ENCODE assay signal across 7 mouse cellular contexts in genomic region chr11:115249721-115250404, GRCm38 (mm10). TPM values are rescaled to one million over a fixed set of nuclear protein-coding genes. Genes with fewer than 3 reads are reported as not detected.
DNase-seq lines count a peak whose midpoint lies in the region; ATAC-seq and TF ChIP-seq lines count a peak whose summit lies in the region.

No protein-coding gene starts in this region.

- peaks cover 82% of the 10 kb centered on the region for H3K27me3 ChIP-seq in lung, embryonic 14.5 days (ENCODE audit: insufficient read depth, low read length)
- peaks cover 70% of the 10 kb centered on the region for H3K27me3 ChIP-seq in embryonic facial prominence, embryonic 14.5 days (replicated peaks; ENCODE audit: control insufficient read depth, insufficient read depth, low read length)
- H3K27me3 ChIP-seq in hindbrain, postnatal 0 days (ENCODE audit: insufficient read depth, low read length) = peaks cover 19% of the 10 kb centered on the region
- peaks cover 38% of the 10 kb centered on the region for H3K27me3 ChIP-seq in midbrain, embryonic 16.5 days (ENCODE audit: control insufficient read depth, insufficient read depth, low read depth, low read length)

- no peaks in the 10 kb centered on the region for H3K4me1 ChIP-seq in lung, embryonic 14.5 days (ENCODE audit: insufficient read depth)
- H3K4me1 ChIP-seq in embryonic facial prominence, embryonic 14.5 days (ENCODE audit: control insufficient read depth, insufficient read depth, low read length) = peaks cover 8% of the 10 kb centered on the region; the same call in 1 of the 2 replicates
- 0 out of 2 replicates have a peak, but pooled peaks cover 14% of the 10 kb centered on the region for H3K4me1 ChIP-seq in hindbrain, postnatal 0 days (ENCODE audit: insufficient read depth, low read length)
- H3K4me1 ChIP-seq in midbrain, embryonic 16.5 days (ENCODE audit: control insufficient read depth, insufficient read depth, low read length) = peaks cover 16% of the 10 kb centered on the region; the same call in 1 of the 2 replicates

- peak overlapping the region; percentile 62 for H3K4me2 ChIP-seq in lung, embryonic 14.5 days
- H3K4me2 ChIP-seq in embryonic facial prominence, embryonic 14.5 days (ENCODE audit: low read depth, low read length) = peak overlapping the region; percentile 78
- H3K4me2 ChIP-seq in hindbrain, postnatal 0 days (ENCODE audit: low read depth, low read length) = peak overlapping the region; percentile 70
- peak overlapping the region; percentile 98 for H3K4me2 ChIP-seq in midbrain, embryonic 16.5 days (ENCODE audit: low read length)

- peak; percentile 15; the same call in 1 of the 2 replicates for ATAC-seq in lung, embryonic 14.5 days (ENCODE audit: insufficient read depth)
- ATAC-seq in embryonic facial prominence, embryonic 14.5 days (ENCODE audit: low read depth) = peak; percentile 38; the same call in 1 of the 2 replicates
- 0 out of 2 replicates have a peak, but pooled peaks have one; percentile 6 for ATAC-seq in hindbrain, postnatal 0 days
- ATAC-seq in midbrain, embryonic 16.5 days = 0 out of 2 replicates have a peak, but pooled peaks have one; percentile 40

- H3K27ac ChIP-seq in lung, embryonic 14.5 days (ENCODE audit: low read depth) = no peak overlapping the region
- H3K27ac ChIP-seq in embryonic facial prominence, embryonic 14.5 days (replicated peaks; ENCODE audit: low read depth, low read length) = no peak overlapping the region
- no peak overlapping the region for H3K27ac ChIP-seq in hindbrain, postnatal 0 days
- no peak overlapping the region for H3K27ac ChIP-seq in midbrain, embryonic 16.5 days (ENCODE audit: low read length)

- no peaks in the 10 kb centered on the region for H3K9me3 ChIP-seq in lung, embryonic 14.5 days (ENCODE audit: low read depth, low read length)
- no peaks in the 10 kb centered on the region for H3K9me3 ChIP-seq in embryonic facial prominence, embryonic 14.5 days (ENCODE audit: control insufficient read depth, low read length)
- H3K9me3 ChIP-seq in hindbrain, postnatal 0 days (ENCODE audit: low read length) = no peaks in the 10 kb centered on the region
- H3K9me3 ChIP-seq in midbrain, embryonic 16.5 days (replicated peaks; ENCODE audit: control insufficient read depth, low read length, poor library complexity, severe bottlenecking) = no peaks in the 10 kb centered on the region

- 0 out of 2 replicates have a peak, but pooled peaks have one; percentile 10 for TF ChIP-seq CTCF in lung, embryonic 14.5 days (IDR thresholded peaks at IDR 0.05; ENCODE audit: low read depth)
- TF ChIP-seq CTCF in hindbrain, postnatal 0 days (IDR thresholded peaks at IDR 0.05; ENCODE audit: low read depth) = peak; percentile 40; the same call in 1 of the 2 replicates

- H3K36me3 ChIP-seq in lung, embryonic 14.5 days (ENCODE audit: insufficient read depth) = no peaks in the 10 kb centered on the region
- no peaks in the 10 kb centered on the region for H3K36me3 ChIP-seq in embryonic facial prominence, embryonic 14.5 days (ENCODE audit: control insufficient read depth, insufficient read depth, low read length)
- H3K36me3 ChIP-seq in hindbrain, postnatal 0 days (ENCODE audit: insufficient read depth, low read length) = peaks cover 3% of the 10 kb centered on the region; the same call in 1 of the 2 replicates
- no peaks in the 10 kb centered on the region for H3K36me3 ChIP-seq in midbrain, embryonic 16.5 days (ENCODE audit: control insufficient read depth, insufficient read depth, low read length)

- 2% methylated on average over 63 of the region's 63 CpGs for WGBS in lung, embryonic 14.5 days
- WGBS in embryonic facial prominence, embryonic 14.5 days = under 1% methylated on average over 32 of the region's 63 CpGs
- WGBS in hindbrain, postnatal 0 days = 2% methylated on average over 58 of the region's 63 CpGs
- 2% methylated on average over 61 of the region's 63 CpGs for WGBS in midbrain, embryonic 16.5 days

- DNase-seq in lung, embryonic 14.5 days = peak; percentile 32
- DNase-seq in lung, postnatal 25 days (ENCODE audit: low spot score) = no peak
- no peak for DNase-seq in embryonic facial prominence, embryonic 14.5 days (ENCODE audit: low spot score)
- peak; percentile 42 for DNase-seq in hindbrain, postnatal 0 days (ENCODE audit: low spot score)
- DNase-seq in frontal cortex, postnatal 25 days (ENCODE audit: low spot score in 2 of 2) = no peak
- no peak for DNase-seq in left cerebral cortex, adult 11 months (ENCODE audit: low spot score)

- H3K9ac ChIP-seq in lung, embryonic 14.5 days = peak overlapping the region; percentile 16; the same call in 1 of the 2 replicates
- H3K9ac ChIP-seq in embryonic facial prominence, embryonic 14.5 days (ENCODE audit: low read depth, low read length) = peak overlapping the region; percentile 45
- peak overlapping the region; percentile 40 for H3K9ac ChIP-seq in hindbrain, postnatal 0 days (replicated peaks; ENCODE audit: low read length)
- peak overlapping the region; percentile 69 for H3K9ac ChIP-seq in midbrain, embryonic 16.5 days (ENCODE audit: low read depth, low read length)

- peak overlapping the region; percentile 36 for H3K4me3 ChIP-seq in lung, embryonic 14.5 days (ENCODE audit: low read depth, low read length)
- peak overlapping the region; percentile 42 for H3K4me3 ChIP-seq in embryonic facial prominence, embryonic 14.5 days (ENCODE audit: low read depth, low read length)
- peak overlapping the region; percentile 39 for H3K4me3 ChIP-seq in hindbrain, postnatal 0 days (ENCODE audit: low read length)
- H3K4me3 ChIP-seq in midbrain, embryonic 16.5 days (ENCODE audit: low read depth, low read length) = peak overlapping the region; percentile 49

RNA-seq across cellular contexts. Expression of gene Grin2c, which starts 17.2 kb away (rescaled TPM):
- not detected in 2 replicates for polyA plus RNA-seq in lung, embryonic 14.5 days (2014; fragmentation: Nextera tagmentation; extraction: Ambion mirVana)
- polyA plus RNA-seq in embryonic facial prominence, embryonic 14.5 days (2014; fragmentation: Nextera tagmentation; extraction: Ambion mirVana) = not detected in 2 replicates
- total RNA-seq in hindbrain, postnatal 0 days (2014; rRNA removed) = 6.9 and 7.1 TPM in 2 replicates
- polyA plus RNA-seq in hindbrain, postnatal 0 days (2015; fragmentation: Nextera tagmentation; extraction: Ambion mirVana) = 1.0 and 1.1 TPM in 2 replicates
- 0.18 and 0.31 TPM in 2 replicates for polyA plus RNA-seq in midbrain, embryonic 16.5 days (2015; fragmentation: Nextera tagmentation; extraction: Ambion mirVana)

RNA-seq across cellular contexts. Expression of gene Fdxr, which starts 27.0 kb away (rescaled TPM):
- 8.8 and 10.4 TPM in 2 replicates for polyA plus RNA-seq in lung, embryonic 14.5 days (2014; fragmentation: Nextera tagmentation; extraction: Ambion mirVana)
- polyA plus RNA-seq in embryonic facial prominence, embryonic 14.5 days (2014; fragmentation: Nextera tagmentation; extraction: Ambion mirVana) = 10.4 and 11.0 TPM in 2 replicates
- 20.0 and 22.6 TPM in 2 replicates for total RNA-seq in hindbrain, postnatal 0 days (2014; rRNA removed)
- 15.0 and 16.4 TPM in 2 replicates for polyA plus RNA-seq in hindbrain, postnatal 0 days (2015; fragmentation: Nextera tagmentation; extraction: Ambion mirVana)
- 19.7 and 23.4 TPM in 2 replicates for polyA plus RNA-seq in midbrain, embryonic 16.5 days (2015; fragmentation: Nextera tagmentation; extraction: Ambion mirVana)

RNA-seq across cellular contexts. Expression of gene Fads6, which starts 47.6 kb away (rescaled TPM):
- polyA plus RNA-seq in lung, embryonic 14.5 days (2014; fragmentation: Nextera tagmentation; extraction: Ambion mirVana) = 0.14 and 0.18 TPM in 2 replicates
- 0.24 and 0.52 TPM in 2 replicates for polyA plus RNA-seq in embryonic facial prominence, embryonic 14.5 days (2014; fragmentation: Nextera tagmentation; extraction: Ambion mirVana)
- 8.3 and 10.8 TPM in 2 replicates for total RNA-seq in hindbrain, postnatal 0 days (2014; rRNA removed)
- 1.8 and 1.9 TPM in 2 replicates for polyA plus RNA-seq in hindbrain, postnatal 0 days (2015; fragmentation: Nextera tagmentation; extraction: Ambion mirVana)
- polyA plus RNA-seq in midbrain, embryonic 16.5 days (2015; fragmentation: Nextera tagmentation; extraction: Ambion mirVana) = 0.91 and 1.4 TPM in 2 replicates

RNA-seq across cellular contexts. Expression of gene Otop2, which starts 57.1 kb away (rescaled TPM):
- not detected in 2 replicates for polyA plus RNA-seq in lung, embryonic 14.5 days (2014; fragmentation: Nextera tagmentation; extraction: Ambion mirVana)
- not detected in 2 replicates for polyA plus RNA-seq in embryonic facial prominence, embryonic 14.5 days (2014; fragmentation: Nextera tagmentation; extraction: Ambion mirVana)
- total RNA-seq in hindbrain, postnatal 0 days (2014; rRNA removed) = 0.36 and 0.99 TPM in 2 replicates
- polyA plus RNA-seq in hindbrain, postnatal 0 days (2015; fragmentation: Nextera tagmentation; extraction: Ambion mirVana) = 0.20 and 0.34 TPM in 2 replicates
- 0.09 and 0.29 TPM in 2 replicates for polyA plus RNA-seq in midbrain, embryonic 16.5 days (2015; fragmentation: Nextera tagmentation; extraction: Ambion mirVana)

Comparison
In these comparisons a context has a peak if more than half of its experiments do, and no peak if none do; other contexts are left out.
1. DNase-seq: peak in lung, embryonic 14.5 days (single experiment) and hindbrain, postnatal 0 days (single experiment); none in lung, postnatal 25 days (single experiment), embryonic facial prominence, embryonic 14.5 days (single experiment), frontal cortex, postnatal 25 days (0 of 2) and left cerebral cortex, adult 11 months (single experiment).
2. H3K9ac ChIP-seq: peak in every context shown above with its lines; median percentile 69 in midbrain, embryonic 16.5 days; 45 in embryonic facial prominence, embryonic 14.5 days; 40 in hindbrain, postnatal 0 days; 16 in lung, embryonic 14.5 days.
3. Peak in every context shown above with its lines, with median percentiles within 50 percentile points of each other: ATAC-seq, H3K4me2 ChIP-seq and H3K4me3 ChIP-seq.